Mouse (Mus musculus) midbrain, embryonic 12.5 days (tissue): Measurements from ENCODE around the gene Cfap298. TPM values are rescaled to one million over a fixed set of nuclear protein-coding genes. Genes with fewer than 3 reads are reported as not detected.
A peak's percentile ranks its signal among the peaks of the same experiment; 100 is the strongest.

Experiments
- ATAC-seq: fragments of 200-750 bp; cut with Nextera tagmentation; 2 replicates; pipeline ENCODE4 v1.8.0; 2017; ENCODE audit warnings: low read depth, moderate TSS enrichment, moderate library complexity; ENCODE audit not compliant: low FRiP score
- H3K27ac ChIP-seq: fragments of 300-500 bp; sonication (generic); replicated peaks from 2 replicates; pipeline ENCODE4 v1.5.1; 2016; ENCODE audit warnings: mild to moderate bottlenecking
- H3K27me3 ChIP-seq: fragments of 300-500 bp; sonication (generic); 2 replicates; pipeline ENCODE4 v1.6.1; 2016; ENCODE audit warnings: mild to moderate bottlenecking
- H3K36me3 ChIP-seq: fragments of 300-500 bp; sonication (generic); 2 replicates; pipeline ENCODE4 v1.6.1; 2016
- H3K4me1 ChIP-seq: fragments of 300-500 bp; sonication (generic); 2 replicates; pipeline ENCODE4 v1.6.1; 2016
- H3K4me2 ChIP-seq: fragments of 300-500 bp; sonication (generic); replicated peaks from 2 replicates; pipeline ENCODE4 v1.6.1; 2016; ENCODE audit warnings: mild to moderate bottlenecking, moderate library complexity
- H3K4me3 ChIP-seq: fragments of 300-500 bp; sonication (generic); 2 replicates; pipeline ENCODE4 v1.5.1; 2016; ENCODE audit warnings: mild to moderate bottlenecking
- H3K9ac ChIP-seq: fragments of 300-500 bp; sonication (generic); replicated peaks from 2 replicates; pipeline ENCODE4 v1.6.1; 2016; ENCODE audit warnings: mild to moderate bottlenecking, moderate library complexity
- H3K9me3 ChIP-seq: fragments of 300-500 bp; sonication (generic); 2 replicates; pipeline ENCODE4 v1.6.1; 2016; ENCODE audit warnings: mild to moderate bottlenecking
- WGBS: fragments of 180-500 bp; shearing (Covaris S2); methylation state at CpG from one replicate; pipeline ENCODE4 v1.1.7; 2016; 5-methylcytosine and 5-hydroxymethylcytosine counted together
- polyA plus RNA-seq: library from polyadenylated mRNA; unstranded; fragments of >200 nt; fragmentation: Nextera tagmentation; extraction: Ambion mirVana; gene quantifications from 2 replicates; pipeline ENCODE4 v1.2.1, GENCODE M21; 2016

Gene Cfap298
- polyA plus RNA-seq, 1 experiment from 2014 or later: 50.1 TPM

GRCm38 (mm10) chr16:90941246-90941645 lies 6.3 kb upstream of the Cfap298 start:
- WGBS: 95% methylated on average over 7 of the region's 7 CpGs
- ATAC-seq: no peak
- Histone ChIP-seq H3K27me3 (no peaks in the 10 kb centered on the region), H3K36me3 (peaks cover 42% of the 10 kb centered on the region), H3K4me1 (no peaks in the 10 kb centered on the region), H3K4me3 (no peak overlapping the region), H3K27ac (no peak overlapping the region), H3K9me3 (no peaks in the 10 kb centered on the region), H3K9ac (no peak overlapping the region), H3K4me2 (no peak overlapping the region)

DNA sequence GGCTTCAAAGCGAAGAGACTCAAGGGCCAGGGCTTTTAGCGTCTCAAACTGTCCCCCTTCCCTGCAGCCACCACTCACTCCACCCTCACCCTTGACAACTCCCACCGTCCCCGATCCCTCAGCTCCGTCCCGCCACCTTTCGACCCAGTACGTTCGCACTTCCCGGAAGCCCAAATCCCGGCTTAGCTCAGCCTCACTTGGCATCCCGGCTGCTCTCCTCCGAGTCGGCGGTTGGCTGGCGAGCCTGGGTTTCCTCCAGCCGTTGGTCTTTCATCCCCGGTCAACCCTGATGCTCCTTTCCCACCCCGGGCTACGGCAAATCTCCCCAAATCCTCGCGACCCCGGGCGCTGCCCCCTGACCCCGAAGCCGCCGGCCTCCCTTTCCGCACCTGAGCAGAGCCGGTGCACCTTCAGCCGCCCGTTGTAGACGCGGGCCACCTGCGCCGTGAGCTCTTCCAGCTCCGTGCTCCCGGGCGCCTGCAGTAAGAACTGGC lies 674 bp downstream of the Cfap298 start:
- Histone ChIP-seq H3K9ac (peak overlapping the region; percentile 70), H3K9me3 (no peaks in the 10 kb centered on the region), H3K4me2 (peak overlapping the region; percentile 87), H3K27ac (peak overlapping the region; percentile 84), H3K27me3 (no peaks in the 10 kb centered on the region), H3K4me3 (peak overlapping the region; percentile 71), H3K36me3 (peaks cover 9% of the 10 kb centered on the region), H3K4me1 (peaks cover 10% of the 10 kb centered on the region)
- ATAC-seq: peak; percentile 45
- under 1% methylated on average over 38 of the region's 38 CpGs for WGBS

DNA sequence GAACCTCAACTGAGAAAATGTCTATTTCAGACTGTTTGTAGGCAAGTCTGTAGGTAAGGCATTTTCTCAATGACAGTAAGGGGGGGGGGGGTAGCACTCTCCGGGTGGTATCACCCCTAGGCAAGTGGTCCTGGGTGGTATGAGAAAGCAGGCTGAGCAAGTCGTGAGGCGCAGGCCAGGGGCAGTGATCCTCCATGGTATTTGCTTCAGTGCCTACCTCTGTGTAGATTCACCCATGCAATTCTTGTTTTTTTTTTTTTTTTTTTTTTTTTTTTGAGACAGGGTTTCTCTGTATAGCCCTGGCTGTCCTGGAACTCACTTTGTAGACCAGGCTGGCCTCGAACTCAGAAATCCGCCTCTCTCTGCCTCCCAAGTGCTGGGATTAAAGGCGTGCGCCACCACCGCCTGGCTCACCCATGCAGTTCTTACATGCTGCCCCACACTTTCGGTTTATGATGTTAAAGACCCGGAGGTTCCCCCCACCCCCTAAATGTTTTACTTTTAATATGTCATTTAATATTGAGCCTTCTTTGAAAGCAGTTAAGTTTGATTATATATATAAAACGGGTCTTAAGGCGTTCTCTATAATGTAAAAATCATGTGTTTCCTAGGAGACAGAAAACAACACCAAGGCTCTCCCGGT lies 1.3 kb downstream of the Cfap298 start:
- H3K4me3 ChIP-seq: peak overlapping the region; percentile 71
- H3K27me3 ChIP-seq: no peaks in the 10 kb centered on the region
- H3K36me3 ChIP-seq: peaks cover 8% of the 10 kb centered on the region
- WGBS: 33% methylated on average over 12 of the region's 13 CpGs
- H3K27ac ChIP-seq: 0 out of 2 replicates have a peak overlapping the region, but pooled peaks have one; percentile 84
- no peak for ATAC-seq
- H3K9me3 ChIP-seq: no peaks in the 10 kb centered on the region
- peaks cover 10% of the 10 kb centered on the region for H3K4me1 ChIP-seq
- H3K9ac ChIP-seq: peak overlapping the region; percentile 70
- H3K4me2 ChIP-seq: peak overlapping the region; percentile 87

- Histone ChIP-seq H3K27ac (no peak overlapping the region), H3K27me3 (no peaks in the 10 kb centered on the region), H3K9me3 (no peaks in the 10 kb centered on the region), H3K4me1 (no peaks in the 10 kb centered on the region), H3K36me3 (peaks cover 23% of the 10 kb centered on the region), H3K9ac (no peak overlapping the region), H3K4me2 (no peak overlapping the region), H3K4me3 (no peak overlapping the region)
- ATAC-seq: no peak
- 92% methylated on average over 4 of the region's 4 CpGs for WGBS
Measured at GRCm38 (mm10) chr16:90927446-90927845, 7.5 kb downstream of the Cfap298 start.

- no peaks in the 10 kb centered on the region for H3K27me3 ChIP-seq
- no peaks in the 10 kb centered on the region for H3K9me3 ChIP-seq
- ATAC-seq: peak; percentile 35; the same call in 1 of the 2 replicates
- WGBS: 30% methylated on average over 5 of the region's 5 CpGs
- no peak overlapping the region for H3K9ac ChIP-seq
- no peak overlapping the region for H3K4me2 ChIP-seq
- H3K4me1 ChIP-seq: peaks cover 6% of the 10 kb centered on the region; the same call in 1 of the 2 replicates
- no peak overlapping the region for H3K27ac ChIP-seq
- no peak overlapping the region for H3K4me3 ChIP-seq
- peaks cover 23% of the 10 kb centered on the region for H3K36me3 ChIP-seq
Measured at GRCm38 (mm10) chr16:90925461-90925860, 9.5 kb downstream of the Cfap298 start.

- H3K36me3 ChIP-seq: peaks cover 23% of the 10 kb centered on the region
- H3K9ac ChIP-seq: no peak overlapping the region
- ATAC-seq: 0 out of 2 replicates have a peak, but pooled peaks have one; percentile 13
Measured at GRCm38 (mm10) chr16:90924606-90925370, 10.1 kb downstream of the Cfap298 start.

GRCm38 (mm10) chr16:90921471-90922159 lies 13.3 kb downstream of the Cfap298 start:
- Histone ChIP-seq H3K27me3 (no peaks in the 10 kb centered on the region), H3K4me1 (peaks cover 6% of the 10 kb centered on the region; the same call in 1 of the 2 replicates), H3K4me3 (no peak overlapping the region), H3K9ac (no peak overlapping the region), H3K4me2 (no peak overlapping the region), H3K36me3 (peaks cover 13% of the 10 kb centered on the region), H3K9me3 (no peaks in the 10 kb centered on the region), H3K27ac (no peak overlapping the region)
- 0 out of 2 replicates have a peak, but pooled peaks have one; percentile 41 for ATAC-seq
- 55% methylated on average over 10 of the region's 10 CpGs for WGBS

More at GRCm38 (mm10) chr16:90924606-90925370, 10.1 kb downstream of the Cfap298 start:
- no peak overlapping the region for H3K4me2 ChIP-seq
- 92% methylated on average over 13 of the region's 13 CpGs for WGBS
- no peaks in the 10 kb centered on the region for H3K27me3 ChIP-seq
- no peak overlapping the region for H3K27ac ChIP-seq
- H3K4me1 ChIP-seq: peaks cover 6% of the 10 kb centered on the region; the same call in 1 of the 2 replicates
- no peaks in the 10 kb centered on the region for H3K9me3 ChIP-seq
- H3K4me3 ChIP-seq: no peak overlapping the region

DNA sequence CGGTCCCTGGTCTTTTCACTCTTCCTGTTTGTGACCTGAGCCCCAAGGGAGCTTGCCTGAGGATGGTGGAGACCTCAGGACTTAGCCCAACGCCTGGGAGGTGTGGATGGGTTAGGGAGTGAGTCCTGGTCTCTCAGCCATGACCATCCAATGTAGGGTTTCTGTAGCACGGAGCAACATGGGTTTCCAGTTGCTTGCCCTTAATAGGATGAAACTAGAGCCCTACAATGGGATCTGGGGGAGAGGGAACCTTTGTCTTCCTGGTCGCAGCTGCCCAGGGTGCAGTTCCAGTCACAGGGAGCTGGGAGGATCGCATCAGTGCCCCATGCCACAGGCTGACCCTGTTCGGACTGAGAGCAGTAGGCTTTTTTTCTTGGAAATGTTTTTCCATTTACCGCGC lies 17.8 kb downstream of the Cfap298 start:
- Histone ChIP-seq H3K4me3 (no peak overlapping the region), H3K4me1 (peaks cover 6% of the 10 kb centered on the region; the same call in 1 of the 2 replicates)
- WGBS: 71% methylated on average over 8 of the region's 8 CpGs

GRCm38 (mm10) chr16:90916040-90916481 lies 18.9 kb downstream of the Cfap298 start:
- Histone ChIP-seq H3K9ac (no peak overlapping the region), H3K9me3 (no peaks in the 10 kb centered on the region), H3K4me1 (peaks cover under 1% of the 10 kb centered on the region; the same call in 1 of the 2 replicates), H3K4me3 (no peak overlapping the region), H3K27me3 (no peaks in the 10 kb centered on the region; the same call in 1 of the 2 replicates), H3K27ac (no peak overlapping the region), H3K4me2 (no peak overlapping the region), H3K36me3 (no peaks in the 10 kb centered on the region)
- ATAC-seq: no peak
- 34% methylated on average over 12 of the region's 12 CpGs for WGBS

More for the DNA sequence above, 17.8 kb downstream of the Cfap298 start:
- ATAC-seq: no peak
- no peaks in the 10 kb centered on the region; the same call in 1 of the 2 replicates for H3K27me3 ChIP-seq
- H3K36me3 ChIP-seq: no peaks in the 10 kb centered on the region
- H3K4me2 ChIP-seq: no peak overlapping the region
- no peak overlapping the region for H3K27ac ChIP-seq
- no peaks in the 10 kb centered on the region for H3K9me3 ChIP-seq
- no peak overlapping the region for H3K9ac ChIP-seq

GRCm38 (mm10) chr16:90911766-90912165 lies 23.1 kb downstream of the Cfap298 start:
- no peaks in the 10 kb centered on the region for H3K9me3 ChIP-seq
- no peak overlapping the region for H3K4me3 ChIP-seq
- WGBS: 95% methylated on average over 13 of the region's 13 CpGs

DNA sequence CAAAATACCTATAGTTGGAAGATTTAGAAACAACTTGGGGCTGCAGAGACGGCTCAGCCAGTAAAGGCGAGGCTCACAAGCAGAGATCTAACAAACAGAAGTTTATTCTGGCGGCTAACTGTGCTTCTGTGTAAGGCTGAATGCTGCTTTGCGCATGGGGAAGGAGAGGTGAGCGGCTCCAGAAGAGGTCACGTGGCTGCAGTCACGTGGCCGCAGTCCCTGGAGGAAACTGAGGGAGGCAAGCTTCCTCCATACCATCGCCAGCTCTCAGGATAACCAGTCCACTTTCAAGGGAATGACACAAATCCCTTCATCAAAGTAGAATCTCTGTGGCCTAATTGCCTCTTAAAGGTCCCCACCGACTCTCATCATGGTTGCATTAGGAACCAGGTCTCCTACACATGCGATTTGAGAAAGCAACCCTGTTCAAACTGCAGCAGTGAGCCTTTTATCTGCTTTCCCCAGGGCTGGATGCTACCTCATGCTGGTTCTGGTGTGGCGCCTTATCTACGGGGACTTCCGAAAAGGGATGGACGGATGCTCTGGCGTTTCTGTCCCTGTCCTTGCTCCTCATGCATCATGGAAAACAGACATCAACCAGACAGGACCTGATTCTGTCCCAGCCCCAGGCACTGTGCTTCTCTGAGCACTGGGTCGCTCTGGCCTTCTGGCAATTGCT lies 23.9 kb downstream of the Cfap298 start:
- Histone ChIP-seq H3K4me2 (no peak overlapping the region), H3K4me1 (no peaks in the 10 kb centered on the region; the same call in 1 of the 2 replicates), H3K4me3 (no peak overlapping the region), H3K9me3 (no peaks in the 10 kb centered on the region), H3K36me3 (no peaks in the 10 kb centered on the region), H3K27ac (no peak overlapping the region), H3K9ac (no peak overlapping the region), H3K27me3 (no peaks in the 10 kb centered on the region; the same call in 1 of the 2 replicates)
- WGBS: 82% methylated on average over 17 of the region's 17 CpGs
- no peak for ATAC-seq

More at GRCm38 (mm10) chr16:90911766-90912165, 23.1 kb downstream of the Cfap298 start:
- no peak overlapping the region for H3K4me2 ChIP-seq
- H3K36me3 ChIP-seq: no peaks in the 10 kb centered on the region
- H3K27ac ChIP-seq: no peak overlapping the region
- no peak for ATAC-seq
- H3K9ac ChIP-seq: no peak overlapping the region
- H3K27me3 ChIP-seq: no peaks in the 10 kb centered on the region; the same call in 1 of the 2 replicates
- no peaks in the 10 kb centered on the region; the same call in 1 of the 2 replicates for H3K4me1 ChIP-seq
